8 mouse cellular contexts compared by ENCODE assay signal in genomic region chr11:49245634-49246415, GRCm38 (mm10). TPM values are rescaled to one million over a fixed set of nuclear protein-coding genes. Genes with fewer than 3 reads are reported as not detected.
DNase-seq lines count a peak whose midpoint lies in the region; ATAC-seq and TF ChIP-seq lines count a peak whose summit lies in the region.

No protein-coding gene starts in this region.

- H3K27me3 ChIP-seq in heart, embryonic 12.5 days (replicated peaks) = no peaks in the 10 kb centered on the region
- no peaks in the 10 kb centered on the region for H3K27me3 ChIP-seq in hindbrain, embryonic 15.5 days
- H3K27me3 ChIP-seq in midbrain, embryonic 13.5 days = no peaks in the 10 kb centered on the region

- peak overlapping the region; percentile 73 for H3K4me2 ChIP-seq in heart, embryonic 12.5 days
- H3K4me2 ChIP-seq in hindbrain, embryonic 15.5 days = peak overlapping the region; percentile 58
- H3K4me2 ChIP-seq in midbrain, embryonic 13.5 days (replicated peaks) = peak overlapping the region; percentile 65

- H3K4me1 ChIP-seq in heart, embryonic 12.5 days (replicated peaks) = peaks cover 51% of the 10 kb centered on the region
- peaks cover 4 to 11% of the 10 kb centered on the region in 2 experiments; a peak in 3 of 4 replicates for H3K4me1 ChIP-seq in ES-E14 (ENCODE audit: control insufficient read depth in 2 of 2, insufficient read depth in 2 of 2, low read length in 2 of 2, poor library complexity in 1 of 2)
- H3K4me1 ChIP-seq in hindbrain, embryonic 15.5 days (replicated peaks) = peaks cover 56% of the 10 kb centered on the region
- peaks cover 61% of the 10 kb centered on the region for H3K4me1 ChIP-seq in midbrain, embryonic 13.5 days (replicated peaks)

- peak overlapping the region; percentile 62 for H3K4me3 ChIP-seq in heart, embryonic 12.5 days
- H3K4me3 ChIP-seq in ES-E14 (ENCODE audit: insufficient read depth in 1 of 2, low read depth in 1 of 2, low read length in 2 of 2, poor library complexity in 1 of 2, severe bottlenecking in 1 of 2) = peak overlapping the region; percentile 50 to 56
- peak overlapping the region; percentile 79 for H3K4me3 ChIP-seq in hindbrain, embryonic 15.5 days
- no peak overlapping the region; the same call in 1 of the 2 replicates for H3K4me3 ChIP-seq in midbrain, embryonic 13.5 days (replicated peaks)

- in situ Hi-C loops in ES-E14 (cut with MboI; ENCODE audit: low sequenced_read_pairs in 2 of 2, unreplicated experiment in 2 of 2) = no loop called here

- peak overlapping the region; percentile 88 for H3K27ac ChIP-seq in heart, embryonic 12.5 days (ENCODE audit: poor library complexity, severe bottlenecking)
- H3K27ac ChIP-seq in ES-E14 (ENCODE audit: insufficient read depth, low read depth, low read length, poor library complexity, severe bottlenecking) = no peak overlapping the region
- H3K27ac ChIP-seq in hindbrain, embryonic 15.5 days (replicated peaks) = no peak overlapping the region
- H3K27ac ChIP-seq in midbrain, embryonic 13.5 days = no peak overlapping the region

- ATAC-seq in heart, embryonic 12.5 days (ENCODE audit: insufficient number of reproducible peaks, low FRiP score) = no peak
- ATAC-seq in hindbrain, embryonic 15.5 days (ENCODE audit: low FRiP score, low read depth) = no peak
- no peak for ATAC-seq in midbrain, embryonic 13.5 days

- H3K9ac ChIP-seq in heart, embryonic 12.5 days = peak overlapping the region; percentile 44; the same call in 1 of the 2 replicates
- H3K9ac ChIP-seq in ES-E14 (ENCODE audit: insufficient read depth, low read depth, low read length, poor library complexity, severe bottlenecking) = peak overlapping the region; percentile 31; the same call in 1 of the 2 replicates
- H3K9ac ChIP-seq in hindbrain, embryonic 15.5 days = 0 out of 2 replicates have a peak overlapping the region, but pooled peaks have one; percentile 20
- peak overlapping the region; percentile 81; the same call in 1 of the 2 replicates for H3K9ac ChIP-seq in midbrain, embryonic 13.5 days (replicated peaks)

- no peak for DNase-seq in heart, adult 9 months (ENCODE audit: low spot score in 2 of 2)
- DNase-seq in ES-E14 (ENCODE audit: low read depth, low spot score) = no peak
- DNase-seq in spleen, postnatal 36 days (ENCODE audit: low spot score in 2 of 2) = no peak
- no peak for DNase-seq in ovary, postnatal 36 days (ENCODE audit: low spot score)
- no peak for DNase-seq in right cerebral cortex, postnatal 25 days

- H3K36me3 ChIP-seq in heart, embryonic 12.5 days = no peaks in the 10 kb centered on the region
- H3K36me3 ChIP-seq in ES-E14 (ENCODE audit: control insufficient read depth, insufficient read depth, low read length, poor library complexity, severe bottlenecking) = no peaks in the 10 kb centered on the region
- H3K36me3 ChIP-seq in hindbrain, embryonic 15.5 days = no peaks in the 10 kb centered on the region
- no peaks in the 10 kb centered on the region for H3K36me3 ChIP-seq in midbrain, embryonic 13.5 days

- 18% methylated on average over 12 of the region's 12 CpGs for WGBS in heart, embryonic 12.5 days
- WGBS in hindbrain, embryonic 15.5 days = 43% methylated on average over 12 of the region's 12 CpGs
- 28% methylated on average over 12 of the region's 12 CpGs for WGBS in midbrain, embryonic 13.5 days

- H3K9me3 ChIP-seq in heart, embryonic 12.5 days (replicated peaks) = no peaks in the 10 kb centered on the region
- H3K9me3 ChIP-seq in ES-E14 (ENCODE audit: control insufficient read depth, insufficient read depth, low read depth, low read length) = no peaks in the 10 kb centered on the region
- no peaks in the 10 kb centered on the region for H3K9me3 ChIP-seq in hindbrain, embryonic 15.5 days
- H3K9me3 ChIP-seq in midbrain, embryonic 13.5 days = no peaks in the 10 kb centered on the region

TF ChIP-seq in ES-E14, 5 proteins besides CTCF, POLR2A, EP300 and RAD21:
- TF ChIP-seq ZC3H11A (IDR thresholded peaks at IDR 0.05; ENCODE audit: borderline replicate concordance, low read depth, low read length) = no peak
- TF ChIP-seq ZNF384 (IDR thresholded peaks at IDR 0.05; ENCODE audit: low read depth, low read length) = no peak
- TF ChIP-seq HCFC1 (IDR thresholded peaks at IDR 0.05; ENCODE audit: borderline replicate concordance, insufficient read depth, low read length) = no peak
- no peak for TF ChIP-seq MAFK (IDR thresholded peaks at IDR 0.05; ENCODE audit: insufficient read depth, low read depth, low read length)
- TF ChIP-seq CHD2 (IDR thresholded peaks at IDR 0.05; ENCODE audit: low read depth, low read length) = no peak
TF ChIP-seq in ES-E14: peak in this region for 0.

RNA-seq across cellular contexts. Expression of gene Mgat1, which starts 1.8 kb away (rescaled TPM):
- polyA plus RNA-seq in heart, embryonic 12.5 days (2016; fragmentation: Nextera tagmentation; extraction: Ambion mirVana) = 45.7 TPM in 2 replicates
- total RNA-seq in ES-E14 (2012; rRNA removed) = 43.1 and 54.2 TPM in 2 replicates
- 34.7 and 36.2 TPM in 2 replicates for polyA plus RNA-seq in hindbrain, embryonic 15.5 days (2015; fragmentation: Nextera tagmentation; extraction: Ambion mirVana)
- polyA plus RNA-seq in midbrain, embryonic 13.5 days (2015; fragmentation: Nextera tagmentation; extraction: Ambion mirVana) = 29.3 and 32.1 TPM in 2 replicates

RNA-seq across cellular contexts. Expression of gene Olfr1393, which starts 32.3 kb away (rescaled TPM):
- 0.08 and 0.27 TPM in 2 replicates for polyA plus RNA-seq in heart, embryonic 12.5 days (2016; fragmentation: Nextera tagmentation; extraction: Ambion mirVana)
- not detected in 2 replicates for total RNA-seq in ES-E14 (2012; rRNA removed)
- not detected in 2 replicates for polyA plus RNA-seq in hindbrain, embryonic 15.5 days (2015; fragmentation: Nextera tagmentation; extraction: Ambion mirVana)
- polyA plus RNA-seq in midbrain, embryonic 13.5 days (2015; fragmentation: Nextera tagmentation; extraction: Ambion mirVana) = 0.15 TPM in 1 of 2 replicates, not detected in the other

RNA-seq across cellular contexts. Expression of gene Olfr1392, which starts 39.3 kb away (rescaled TPM):
- polyA plus RNA-seq in heart, embryonic 12.5 days (2016; fragmentation: Nextera tagmentation; extraction: Ambion mirVana) = not detected in 2 replicates
- not detected in 2 replicates for total RNA-seq in ES-E14 (2012; rRNA removed)
- not detected in 2 replicates for polyA plus RNA-seq in hindbrain, embryonic 15.5 days (2015; fragmentation: Nextera tagmentation; extraction: Ambion mirVana)
- polyA plus RNA-seq in midbrain, embryonic 13.5 days (2015; fragmentation: Nextera tagmentation; extraction: Ambion mirVana) = not detected in 2 replicates

RNA-seq across cellular contexts. Expression of gene Zfp62, which starts 42.7 kb away (rescaled TPM):
- 33.5 and 34.6 TPM in 2 replicates for polyA plus RNA-seq in heart, embryonic 12.5 days (2016; fragmentation: Nextera tagmentation; extraction: Ambion mirVana)
- total RNA-seq in ES-E14 (2012; rRNA removed) = 25.2 and 28.7 TPM in 2 replicates
- polyA plus RNA-seq in hindbrain, embryonic 15.5 days (2015; fragmentation: Nextera tagmentation; extraction: Ambion mirVana) = 38.0 and 40.7 TPM in 2 replicates
- 56.6 and 58.5 TPM in 2 replicates for polyA plus RNA-seq in midbrain, embryonic 13.5 days (2015; fragmentation: Nextera tagmentation; extraction: Ambion mirVana)

RNA-seq across cellular contexts. Expression of gene Olfr10, which starts 58.7 kb away (rescaled TPM):
- polyA plus RNA-seq in heart, embryonic 12.5 days (2016; fragmentation: Nextera tagmentation; extraction: Ambion mirVana) = not detected in 2 replicates
- not detected in 2 replicates for total RNA-seq in ES-E14 (2012; rRNA removed)
- polyA plus RNA-seq in hindbrain, embryonic 15.5 days (2015; fragmentation: Nextera tagmentation; extraction: Ambion mirVana) = not detected in 2 replicates
- not detected in 2 replicates for polyA plus RNA-seq in midbrain, embryonic 13.5 days (2015; fragmentation: Nextera tagmentation; extraction: Ambion mirVana)

Comparison
In these comparisons a context has a peak if more than half of its experiments do, and no peak if none do; other contexts are left out.
1. H3K9ac ChIP-seq: peak in every context shown above with its lines; median percentile 81 in midbrain, embryonic 13.5 days; 44 in heart, embryonic 12.5 days; 31 in ES-E14; 20 in hindbrain, embryonic 15.5 days.